Mouse (Mus musculus) stomach, postnatal 0 days (tissue): ENCODE results near the gene 5330417C22Rik. TPM values are rescaled to one million over a fixed set of nuclear protein-coding genes. Genes with fewer than 3 reads are reported as not detected.

Experiments
- ATAC-seq: fragments of 200-750 bp; cut with Nextera tagmentation; 2 replicates; pipeline ENCODE4 v1.8.0; 2017; ENCODE audit not compliant: low FRiP score, low TSS enrichment
- DNase-seq: peaks from one replicate; pipeline ENCODE4 v3.0.0-alpha.2; 2016; ENCODE audit warnings: low spot score
- H3K27ac ChIP-seq: fragments of 300-500 bp; sonication (generic); replicated peaks from 2 replicates; pipeline ENCODE4 v1.5.1; 2014; ENCODE audit warnings: mild to moderate bottlenecking, control low read depth
- H3K27me3 ChIP-seq: fragments of 300-500 bp; sonication (generic); 2 replicates; pipeline ENCODE4 v1.6.1; 2014; ENCODE audit warnings: low read length; ENCODE audit not compliant: control insufficient read depth, insufficient read depth
- H3K36me3 ChIP-seq: fragments of 300-500 bp; sonication (generic); 2 replicates; pipeline ENCODE4 v1.6.1; 2014; ENCODE audit warnings: low read length, mixed read lengths; ENCODE audit not compliant: control insufficient read depth, insufficient read depth
- H3K4me1 ChIP-seq: fragments of 300-500 bp; sonication (generic); replicated peaks from 2 replicates; pipeline ENCODE4 v1.6.1; 2014; ENCODE audit warnings: antibody characterized with exemption; ENCODE audit not compliant: control insufficient read depth, insufficient read depth
- H3K4me2 ChIP-seq: fragments of 300-500 bp; sonication (generic); replicated peaks from 2 replicates; pipeline ENCODE4 v1.6.1; 2014; ENCODE audit warnings: low read depth, mild to moderate bottlenecking, control low read depth, moderate library complexity
- H3K4me3 ChIP-seq: fragments of 300-500 bp; sonication (generic); 2 replicates; pipeline ENCODE4 v1.5.1; 2014; ENCODE audit warnings: low read depth, low read length, control low read depth
- H3K9ac ChIP-seq: fragments of 300-500 bp; sonication (generic); 2 replicates; pipeline ENCODE4 v1.6.1; 2014; ENCODE audit warnings: mild to moderate bottlenecking, low read length, control low read depth, mixed read lengths
- H3K9me3 ChIP-seq: fragments of 300-500 bp; sonication (generic); 2 replicates; pipeline ENCODE4 v1.6.1; 2016; ENCODE audit warnings: low read length; ENCODE audit not compliant: control insufficient read depth
- CTCF ChIP-seq: IDR thresholded peaks from 2 replicates; pipeline ENCODE4 v1.5.1; 2016; ENCODE audit warnings: antibody characterized with exemption, low read depth, mild to moderate bottlenecking, moderate library complexity
- EP300 ChIP-seq: optimal IDR thresholded peaks from 2 replicates; pipeline ENCODE3; 2016; ENCODE audit warnings: antibody characterized with exemption
- WGBS: fragments of 180-500 bp; shearing (Covaris S2); extraction: QIAGEN DNeasy Blood & Tissue Kit; methylation state at CpG from one replicate; pipeline ENCODE4 v1.1.7; 2014; 5-methylcytosine and 5-hydroxymethylcytosine counted together
- microRNA-seq: library from miRNA; unstranded; fragments of <30 nt; microRNA quantifications from one replicate; pipeline ENCODE4, GENCODE M21; 2016
- polyA plus RNA-seq: library from polyadenylated mRNA; unstranded; fragments of >200 nt; fragmentation: Nextera tagmentation; extraction: Ambion mirVana; gene quantifications from 2 replicates; pipeline ENCODE4 v1.2.1, GENCODE M21; 2015

Gene 5330417C22Rik
- polyA plus RNA-seq, 1 experiment from 2014 or later: 30.8 TPM

DNA sequence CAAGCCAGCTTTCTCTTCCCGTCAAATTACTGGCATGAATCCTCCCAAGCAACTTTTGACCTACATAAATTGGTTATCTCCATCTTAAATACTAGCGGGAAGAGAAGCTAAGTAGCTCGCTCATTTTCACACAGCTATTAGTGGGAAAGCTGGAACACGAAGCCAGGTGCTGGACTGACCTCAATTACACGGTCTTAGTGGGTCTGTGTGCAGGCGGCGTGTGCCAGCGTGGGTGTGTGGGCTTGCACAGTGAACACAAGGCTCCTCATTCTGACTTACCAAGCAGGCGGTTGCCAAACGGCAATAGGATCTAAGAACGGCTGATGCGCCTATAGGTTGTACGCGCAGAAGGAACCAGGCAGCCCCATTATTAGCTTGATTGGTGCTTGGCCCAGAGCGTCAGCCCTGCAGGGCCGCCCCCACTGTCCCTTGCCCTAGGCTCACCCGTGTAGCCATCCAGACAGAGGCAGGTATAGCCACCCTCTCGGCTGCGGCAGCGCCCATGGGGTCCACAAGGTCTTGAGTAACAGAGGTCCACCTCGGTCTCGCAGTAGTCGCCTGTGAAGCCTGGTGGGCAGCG lies 129.9 kb downstream of the 5330417C22Rik start:
- Histone ChIP-seq H3K36me3 (no peaks in the 10 kb centered on the region; the same call in 1 of the 2 replicates), H3K4me2 (no peak overlapping the region), H3K9ac (no peak overlapping the region), H3K27me3 (no peaks in the 10 kb centered on the region), H3K4me1 (no peaks in the 10 kb centered on the region; the same call in 1 of the 2 replicates), H3K27ac (no peak overlapping the region), H3K9me3 (no peaks in the 10 kb centered on the region), H3K4me3 (no peak overlapping the region)
- no peak for TF ChIP-seq CTCF
- TF ChIP-seq EP300: no peak
- 88% methylated on average over 24 of the region's 24 CpGs for WGBS
- DNase-seq: no peak
- no peak for ATAC-seq

Small RNA genes within 50 kb of the gene (microRNA-seq; reads per million reads assigned to microRNA genes)
- gene Gm22860: not detected

Other genes starting within 250 kb of the 5330417C22Rik start
- gene Mybphl, start 171.6 kb downstream of the 5330417C22Rik start, polyA plus RNA-seq: not detected in 2 replicates
- gene Psrc1, start 152.7 kb downstream of the 5330417C22Rik start, polyA plus RNA-seq: 7.7 and 8.3 TPM in 2 replicates
- gene Celsr2, start 121.0 kb downstream of the 5330417C22Rik start, polyA plus RNA-seq: 7.5 and 9.7 TPM in 2 replicates
- 99.5 and 102 TPM in 2 replicates for gene Sars, start 91.3 kb downstream of the 5330417C22Rik start, polyA plus RNA-seq
- 0.34 TPM in 1 of 2 replicates, not detected in the other for gene 1700013F07Rik, start 2.4 kb downstream of the 5330417C22Rik start, polyA plus RNA-seq
- gene Tmem167b, start 25.9 kb upstream of the 5330417C22Rik start, polyA plus RNA-seq: 29.9 and 33.0 TPM in 2 replicates
- 40.0 and 42.2 TPM in 2 replicates for gene Taf13, start 35.2 kb upstream of the 5330417C22Rik start, polyA plus RNA-seq
- 5.3 and 5.7 TPM in 2 replicates for gene Wdr47, start 54.7 kb upstream of the 5330417C22Rik start, polyA plus RNA-seq
- 53.8 and 60.9 TPM in 2 replicates for gene Clcc1, start 117.4 kb upstream of the 5330417C22Rik start, polyA plus RNA-seq
- 31.1 and 32.0 TPM in 2 replicates for gene Gpsm2, start 185.8 kb upstream of the 5330417C22Rik start, polyA plus RNA-seq
- 0.30 and 0.85 TPM in 2 replicates for gene Aknad1, start 203.1 kb upstream of the 5330417C22Rik start, polyA plus RNA-seq